Mouse (Mus musculus): ENCODE data around the gene Jkamp.

- no peak for TF ChIP-seq CTCF (IDR thresholded peaks at IDR 0.05; ENCODE audit: insufficient read depth, low read depth, low read length)
- TF ChIP-seq POLR2A (IDR thresholded peaks at IDR 0.05; ENCODE audit: insufficient read depth, low read depth, low read length) = no peak
Observed at GRCm38 (mm10) chr12:72081961-72082360, 3.4 kb upstream of the Jkamp start.

Measured in olfactory bulb, adult 2 months (tissue).